Mouse (Mus musculus) common myeloid progenitor, adult 5-6 weeks (primary cell): ENCODE results near the gene Selenom. TPM values are rescaled to one million over a fixed set of nuclear protein-coding genes. Genes with fewer than 3 reads are reported as not detected.

Experiments
- ATAC-seq: replicated peaks from 2 replicates; pipeline ENCODE4 v1.8.0; 2016; ENCODE audit warnings: low read depth, mild to moderate bottlenecking, moderate TSS enrichment, inconsistent platforms; ENCODE audit not compliant: poor library complexity, severe bottlenecking
- total RNA-seq: library from RNA; stranded (forward); fragments of 200-1000, 187-1606 nt; gene quantifications from 2 replicates; pipeline ENCODE4 v1.2.3, GENCODE M21; 2017

The Selenom gene
- 3.2 and 3.7 TPM in 2 replicates for total RNA-seq

- peak; percentile 76 for ATAC-seq
These were observed at the start of gene Selenom for GRCm38 (mm10) chr11:3514529-3515054. Gene Selenom (plus strand): TSS chr11:3514684.

GRCm38 (mm10) chr11:3471448-3471850 lies 43.0 kb upstream of the Selenom start:
- ATAC-seq: no peak

GRCm38 (mm10) chr11:3472484-3472883 lies 42.0 kb upstream of the Selenom start:
- ATAC-seq: peak; percentile 95

GRCm38 (mm10) chr11:3474480-3475115 lies 39.9 kb upstream of the Selenom start:
- peak; percentile 55 for ATAC-seq

- no peak for ATAC-seq
These were observed 39.0 kb upstream of the Selenom start for GRCm38 (mm10) chr11:3475489-3475888.

- ATAC-seq: no peak
These were observed 30.4 kb upstream of the Selenom start for GRCm38 (mm10) chr11:3483980-3484642.

GRCm38 (mm10) chr11:3486349-3486748 lies 28.1 kb upstream of the Selenom start:
- ATAC-seq: 0 out of 2 replicates have a peak, but pooled peaks have one; percentile 24

GRCm38 (mm10) chr11:3487952-3488570 lies 26.4 kb upstream of the Selenom start, which contains the start of gene Pla2g3:
Gene Pla2g3 (plus strand): TSS chr11:3488284.
- ATAC-seq: no peak

- peak; percentile 53 for ATAC-seq
These were observed 25.4 kb upstream of the Selenom start for GRCm38 (mm10) chr11:3489036-3489435.

GRCm38 (mm10) chr11:3492748-3493147 lies 21.7 kb upstream of the Selenom start:
- no peak for ATAC-seq

GRCm38 (mm10) chr11:3494857-3495256 lies 19.6 kb upstream of the Selenom start:
- no peak for ATAC-seq

GRCm38 (mm10) chr11:3495496-3495895 lies 19.0 kb upstream of the Selenom start:
- ATAC-seq: peak; percentile 47

- no peak for ATAC-seq
These were observed 17.7 kb upstream of the Selenom start for GRCm38 (mm10) chr11:3496756-3497155.

- ATAC-seq: no peak
These were observed 17.2 kb upstream of the Selenom start for GRCm38 (mm10) chr11:3497296-3497695.

- no peak for ATAC-seq
These were observed 12.4 kb upstream of the Selenom start for GRCm38 (mm10) chr11:3502057-3502456.

GRCm38 (mm10) chr11:3502459-3503072 lies 11.9 kb upstream of the Selenom start:
- ATAC-seq: no peak

- no peak for ATAC-seq
These were observed 10.5 kb upstream of the Selenom start for GRCm38 (mm10) chr11:3503755-3504693.

GRCm38 (mm10) chr11:3508226-3508625 lies 6.3 kb upstream of the Selenom start:
- peak; percentile 66 for ATAC-seq
